Mouse (Mus musculus) kidney, embryonic 16.5 days (tissue): Measurements from ENCODE around the gene Slc5a12. TPM values are rescaled to one million over a fixed set of nuclear protein-coding genes. Genes with fewer than 3 reads are reported as not detected.

Experiments
- ATAC-seq: fragments of 200-750 bp; cut with Nextera tagmentation; 2 replicates; pipeline ENCODE4 v1.8.0; 2017; ENCODE audit warnings: moderate TSS enrichment; ENCODE audit not compliant: low FRiP score, low TSS enrichment
- H3K27ac ChIP-seq: fragments of 300-500 bp; sonication (generic); 2 replicates; pipeline ENCODE4 v1.5.1; 2014; ENCODE audit warnings: low read length
- H3K27me3 ChIP-seq: fragments of 300-500 bp; sonication (generic); 2 replicates; pipeline ENCODE4 v1.6.1; 2014; ENCODE audit warnings: low read length, control low read depth, mixed read lengths; ENCODE audit not compliant: insufficient read depth
- H3K36me3 ChIP-seq: fragments of 300-500 bp; sonication (generic); 2 replicates; pipeline ENCODE4 v1.6.1; 2014; ENCODE audit warnings: low read length, control low read depth, mixed read lengths; ENCODE audit not compliant: insufficient read depth
- H3K4me1 ChIP-seq: fragments of 300-500 bp; sonication (generic); 2 replicates; pipeline ENCODE4 v1.6.1; 2014; ENCODE audit warnings: low read length, control low read depth, mixed read lengths; ENCODE audit not compliant: insufficient read depth
- H3K4me2 ChIP-seq: fragments of 300-500 bp; sonication (generic); replicated peaks from 2 replicates; pipeline ENCODE4 v1.6.1; 2014; ENCODE audit warnings: low read depth, low read length
- H3K4me3 ChIP-seq: fragments of 300-500 bp; sonication (generic); 2 replicates; pipeline ENCODE4 v1.5.1; 2014; ENCODE audit warnings: mild to moderate bottlenecking, low read length
- H3K9ac ChIP-seq: fragments of 300-500 bp; sonication (generic); replicated peaks from 2 replicates; pipeline ENCODE4 v1.6.1; 2014; ENCODE audit warnings: low read length
- H3K9me3 ChIP-seq: fragments of 300-500 bp; sonication (generic); 2 replicates; pipeline ENCODE4 v1.6.1; 2016; ENCODE audit warnings: low read length, control low read depth
- WGBS: fragments of 180-500 bp; shearing (Covaris S2); extraction: QIAGEN DNeasy Blood & Tissue Kit; methylation state at CpG from one replicate; pipeline ENCODE4 v1.1.7; 2014; 5-methylcytosine and 5-hydroxymethylcytosine counted together
- polyA plus RNA-seq: library from polyadenylated mRNA; unstranded; fragments of >200 nt; fragmentation: Nextera tagmentation; extraction: Ambion mirVana; gene quantifications from 2 replicates; pipeline ENCODE4 v1.2.1, GENCODE M21; 2015

Gene Slc5a12
- polyA plus RNA-seq, 1 experiment from 2014 or later: 3.7 TPM

GRCm38 (mm10) chr2:110671071-110671624 lies 74.0 kb downstream of the Slc5a12 start:
- no peaks in the 10 kb centered on the region for H3K4me1 ChIP-seq
- H3K27me3 ChIP-seq: no peaks in the 10 kb centered on the region
- H3K27ac ChIP-seq: no peak overlapping the region
- 81% methylated on average over 2 of the region's 2 CpGs for WGBS
- ATAC-seq: no peak
- H3K9me3 ChIP-seq: no peaks in the 10 kb centered on the region
- no peak overlapping the region for H3K4me2 ChIP-seq
- H3K36me3 ChIP-seq: no peaks in the 10 kb centered on the region
- no peak overlapping the region for H3K4me3 ChIP-seq
- H3K9ac ChIP-seq: no peak overlapping the region

Other genes with a start within 250 kb of the Slc5a12 start
- gene Fibin, start 234.1 kb upstream of the Slc5a12 start, polyA plus RNA-seq: 22.4 and 23.3 TPM in 2 replicates
- not detected in 2 replicates for gene Muc15, start 124.0 kb downstream of the Slc5a12 start, polyA plus RNA-seq